Mouse (Mus musculus): ENCODE measurements around the gene Arid1b. TPM values are rescaled to one million over a fixed set of nuclear protein-coding genes. Genes with fewer than 3 reads are reported as not detected.

Gene Arid1b
- total and polyA plus RNA-seq, 3 experiments = 6.1 to 12.4 (median 9.7) TPM

- Histone ChIP-seq H3K36me3 (replicated peaks in 1 of 2; ENCODE audit: control insufficient read depth in 1 of 2, insufficient read depth in 1 of 2, low read length in 1 of 2) (peaks cover 7 to 70% of the 10 kb centered on the region in 2 experiments), H3K9ac (ENCODE audit: insufficient read depth, low read depth) (no peak overlapping the region), H3K4me2 (ENCODE audit: insufficient read depth, low read depth, poor library complexity, severe bottlenecking) (no peak overlapping the region), H3K9me3 (replicated peaks; ENCODE audit: low read length) (no peaks in the 10 kb centered on the region), H3K27me3 (replicated peaks) (no peaks in the 10 kb centered on the region), H3K4me1 (ENCODE audit: control insufficient read depth in 1 of 2, insufficient read depth in 2 of 2) (peaks cover 0 to 36% of the 10 kb centered on the region in 2 experiments; a peak in 3 of 4 replicates), H3K79me2 (replicated peaks; ENCODE audit: control insufficient read depth, extremely low read depth, insufficient read depth, poor library complexity, severe bottlenecking) (no peaks in the 10 kb centered on the region), H3K4me3 (replicated peaks in 1 of 3; ENCODE audit: low read depth in 2 of 3, low read length in 2 of 3, poor library complexity in 1 of 3) (no peak overlapping the region), H3K27ac (ENCODE audit: insufficient read depth, low read depth) (no peak overlapping the region)
- in situ Hi-C loops (cut with MboI; ENCODE audit: low pct_ligation_motif_present, low pct_unique_long_range_greater_than_20kb, low sequenced_read_pairs) (no loop called here), dilution Hi-C loops (cut with MboI; ENCODE audit: extremely low pct_ligation_motif_present, extremely low pct_unique_long_range_greater_than_20kb, low sequenced_read_pairs) (no loop called here)
- TF ChIP-seq TCF12 (IDR thresholded peaks at IDR 0.05; ENCODE audit: low read depth, low read length) (no peak), RAD21 (IDR thresholded peaks at IDR 0.05; ENCODE audit: low read depth, low read length) (no peak), CTCF (conservative IDR thresholded peaks at IDR 0.05 in 1 of 2, IDR thresholded peaks at IDR 0.05 in 1 of 2; ENCODE audit: low read depth in 2 of 2, low read length in 2 of 2) (no peak), ZNF384 (IDR thresholded peaks at IDR 0.05; ENCODE audit: low read depth, low read length) (no peak), USF1 (IDR thresholded peaks at IDR 0.05; ENCODE audit: low read depth, low read length) (no peak)
- no peak for DNase-seq (ENCODE audit: extremely low read depth)
Measured at GRCm38 (mm10) chr17:5052800-5053179, 58.7 kb downstream of the Arid1b start.

GRCm38 (mm10) chr17:5053201-5053600 is 59.1 kb downstream of the Arid1b start:
- DNase-seq (ENCODE audit: extremely low read depth) = no peak
- TF ChIP-seq TCF12 (IDR thresholded peaks at IDR 0.05; ENCODE audit: low read depth, low read length) (no peak), KAT2A (IDR thresholded peaks at IDR 0.05; ENCODE audit: insufficient replicate concordance, low read length) (no peak), ETS1 (conservative IDR thresholded peaks at IDR 0.05; ENCODE audit: low read depth, low read length) (no peak), SMC3 (IDR thresholded peaks at IDR 0.05; ENCODE audit: low read depth, low read length) (no peak), USF1 (IDR thresholded peaks at IDR 0.05; ENCODE audit: low read depth, low read length) (no peak), ZMIZ1 (IDR thresholded peaks at IDR 0.05; ENCODE audit: low read depth, low read length) (no peak), SIN3A (IDR thresholded peaks at IDR 0.05; ENCODE audit: low read length) (no peak), POLR2A (IDR thresholded peaks at IDR 0.05; ENCODE audit: low read depth, low read length) (no peak), MYC (IDR thresholded peaks at IDR 0.05; ENCODE audit: low read depth, low read length) (no peak), BHLHE40 (IDR thresholded peaks at IDR 0.05; ENCODE audit: low read depth, low read length) (no peak), MAX (IDR thresholded peaks at IDR 0.05; ENCODE audit: low read length) (no peak), JUN (IDR thresholded peaks at IDR 0.05; ENCODE audit: insufficient read depth, low read depth, low read length) (no peak), PAX5 (IDR thresholded peaks at IDR 0.05; ENCODE audit: low read length) (no peak)
- H3K4me2 ChIP-seq (ENCODE audit: insufficient read depth, low read depth, poor library complexity, severe bottlenecking) = no peak overlapping the region
- H3K4me1 ChIP-seq (ENCODE audit: control insufficient read depth in 1 of 2, insufficient read depth in 2 of 2) = peaks cover 0 to 38% of the 10 kb centered on the region in 2 experiments; a peak in 3 of 4 replicates
- in situ Hi-C loops (cut with MboI; ENCODE audit: low pct_ligation_motif_present, low pct_unique_long_range_greater_than_20kb, low sequenced_read_pairs) (no loop called here), dilution Hi-C loops (cut with MboI; ENCODE audit: extremely low pct_ligation_motif_present, extremely low pct_unique_long_range_greater_than_20kb, low sequenced_read_pairs) (no loop called here)
- H3K9ac ChIP-seq (ENCODE audit: insufficient read depth, low read depth) = no peak overlapping the region
- H3K36me3 ChIP-seq (replicated peaks in 1 of 2; ENCODE audit: control insufficient read depth in 1 of 2, insufficient read depth in 1 of 2, low read length in 1 of 2) = peaks cover 7 to 72% of the 10 kb centered on the region in 2 experiments
- no peaks in the 10 kb centered on the region for H3K9me3 ChIP-seq (replicated peaks; ENCODE audit: low read length)
- H3K79me2 ChIP-seq (replicated peaks; ENCODE audit: control insufficient read depth, extremely low read depth, insufficient read depth, poor library complexity, severe bottlenecking) = no peaks in the 10 kb centered on the region
- no peak overlapping the region for H3K4me3 ChIP-seq (replicated peaks in 1 of 3; ENCODE audit: low read depth in 2 of 3, low read length in 2 of 3, poor library complexity in 1 of 3)
- no peaks in the 10 kb centered on the region for H3K27me3 ChIP-seq (replicated peaks)
- no peak overlapping the region for H3K27ac ChIP-seq (ENCODE audit: insufficient read depth, low read depth)

Measured in CH12.LX (cell line).